ENCODE assay signal across 9 mouse cellular contexts in the genomic region with DNA sequence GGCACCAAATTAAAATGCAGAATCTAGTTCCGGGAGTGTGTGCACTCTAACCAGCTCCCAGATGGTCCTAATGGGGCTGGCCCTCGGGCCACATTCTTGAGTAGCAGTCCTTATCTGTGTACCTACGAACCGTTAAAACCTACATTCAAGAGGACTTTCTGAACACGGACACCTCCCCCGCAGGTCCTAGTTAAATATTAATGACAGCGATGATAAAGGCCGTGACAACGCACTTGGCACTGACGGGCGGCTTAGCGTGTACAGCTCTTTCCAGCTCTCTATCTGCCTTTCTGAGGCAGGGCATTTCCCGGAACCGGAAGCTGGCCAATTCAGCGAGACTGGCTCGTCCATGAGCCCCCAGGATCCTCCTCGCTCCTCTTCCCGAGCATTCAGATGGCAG. TPM values are rescaled to one million over a fixed set of nuclear protein-coding genes. Genes with fewer than 3 reads are reported as not detected.
DNase-seq lines count a peak whose midpoint lies in the region; TF ChIP-seq lines count a peak whose summit lies in the region.
"Had no signal": no experiment of that assay in that cellular context is flagged by ENCODE, and none has a peak within 500 bp of the region (broad histone marks: within the 10 kb centered on the region; RNA-seq: fewer than 3 reads in every experiment).

No protein-coding gene starts in this region.

- H3K4me3 ChIP-seq in thymus, adult 2 months (ENCODE audit: control insufficient read depth, insufficient read depth, low read length), result no peak overlapping the region
- H3K4me3 ChIP-seq in lung, adult 2 months (replicated peaks; ENCODE audit: extremely low read depth, low read depth, low read length), result peak overlapping the region; percentile 13
- H3K4me3 ChIP-seq in forebrain, embryonic 10.5 days, result no peak overlapping the region
- H3K4me3 ChIP-seq: embryonic facial prominence, embryonic 15.5 days had no signal

- H3K27me3 ChIP-seq in thymus, adult 2 months (ENCODE audit: control insufficient read depth, insufficient read depth, low read length), result no peaks in the 10 kb centered on the region
- 0 out of 2 replicates have a peak, but pooled peaks cover 5% of the 10 kb centered on the region for H3K27me3 ChIP-seq in forebrain, embryonic 10.5 days (ENCODE audit: poor library complexity, severe bottlenecking)
- H3K27me3 ChIP-seq: embryonic facial prominence, embryonic 15.5 days had no signal

- no peak for TF ChIP-seq POLR2A in thymus, adult 2 months (IDR thresholded peaks at IDR 0.05; ENCODE audit: control insufficient read depth, extremely low read depth, insufficient read depth, low read length, poor library complexity)
- no peak for TF ChIP-seq POLR2A in lung, adult 2 months (IDR thresholded peaks at IDR 0.05; ENCODE audit: borderline replicate concordance, extremely low read depth, low read depth, low read length)

- WGBS in thymus, adult 2 months, result 85% methylated on average over 18 of the region's 18 CpGs
- 31% methylated on average over 18 of the region's 18 CpGs for WGBS in lung, adult 2 months
- 85% methylated on average over 18 of the region's 18 CpGs for WGBS in forebrain, embryonic 10.5 days

- TF ChIP-seq CTCF in thymus, adult 2 months (IDR thresholded peaks at IDR 0.05; ENCODE audit: borderline replicate concordance, control insufficient read depth, extremely low read depth, insufficient read depth, low read length, poor library complexity), result no peak
- TF ChIP-seq CTCF in lung, adult 2 months (IDR thresholded peaks at IDR 0.05; ENCODE audit: insufficient read depth, low read length), result no peak

- H3K9me3 ChIP-seq in forebrain, embryonic 10.5 days, result no peaks in the 10 kb centered on the region
- H3K9me3 ChIP-seq: embryonic facial prominence, embryonic 15.5 days had no signal

- H3K36me3 ChIP-seq in thymus, adult 2 months (ENCODE audit: control insufficient read depth, insufficient read depth, low read length), result no peaks in the 10 kb centered on the region
- no peaks in the 10 kb centered on the region for H3K36me3 ChIP-seq in forebrain, embryonic 10.5 days (replicated peaks)
- H3K36me3 ChIP-seq: embryonic facial prominence, embryonic 15.5 days had no signal

- H3K4me1 ChIP-seq in thymus, adult 2 months (replicated peaks; ENCODE audit: control insufficient read depth, insufficient read depth, low read length), result peaks cover 32% of the 10 kb centered on the region
- H3K4me1 ChIP-seq in lung, adult 2 months (ENCODE audit: control insufficient read depth, insufficient read depth, low read length), result no peaks in the 10 kb centered on the region
- H3K4me1 ChIP-seq in forebrain, embryonic 10.5 days, result peaks cover 16% of the 10 kb centered on the region

- peak overlapping the region; percentile 2; the same call in 1 of the 2 replicates for H3K27ac ChIP-seq in thymus, adult 2 months (ENCODE audit: control insufficient read depth, insufficient read depth, low read length)
- H3K27ac ChIP-seq in forebrain, embryonic 10.5 days, result no peak overlapping the region
- H3K27ac ChIP-seq: embryonic facial prominence, embryonic 15.5 days had no signal

- DNase-seq in thymus, adult 2 months, result no peak
- DNase-seq in thymus, postnatal 25 days, result no peak
- DNase-seq in kidney, adult 11 months, result peak; percentile 60
- DNase-seq in lung, adult 2 months, result peak; percentile 23
- peak; percentile 50 for DNase-seq in testis, postnatal 10 days (ENCODE audit: low spot score)
- DNase-seq in forebrain, embryonic 10.5 days (ENCODE audit: extremely low spot score, low spot score), result no peak
- no peak for DNase-seq in neural tube, embryonic 10.5 days (ENCODE audit: extremely low spot score, low spot score)
- DNase-seq in right cerebral cortex, postnatal 25 days, result no peak

RNA-seq across cellular contexts. Expression of a gene that starts 29.9 kb away (rescaled TPM):
- 58.7 and 62.1 TPM in 2 replicates for polyA plus RNA-seq in thymus, adult 2 months (2012; rRNA removed)
- 18.7 and 22.9 TPM in 2 replicates for polyA plus RNA-seq in lung, adult 2 months (2012; rRNA removed)
- polyA plus RNA-seq in forebrain, embryonic 10.5 days (2016; fragmentation: Nextera tagmentation; extraction: Ambion mirVana), result 18.8 and 20.6 TPM in 2 replicates

Comparison
In these comparisons a context has a peak if more than half of its experiments do, and no peak if none do; other contexts are left out.
1. DNase-seq: peak in kidney, adult 11 months (single experiment), lung, adult 2 months (single experiment) and testis, postnatal 10 days (single experiment); none in thymus, adult 2 months (single experiment), thymus, postnatal 25 days (single experiment), forebrain, embryonic 10.5 days (single experiment), neural tube, embryonic 10.5 days (single experiment) and right cerebral cortex, postnatal 25 days (single experiment).